Mouse (Mus musculus): ENCODE results near the gene Epha2.

Gene Epha2

GRCm38 (mm10) chr4:141301116-141301553, at the start of gene Epha2:
Gene Epha2, plus strand, starts transcription at chr4:141301240.
- DNase-seq (ENCODE audit: low spot score in 2 of 2) = peak; percentile 31 to 41

DNA sequence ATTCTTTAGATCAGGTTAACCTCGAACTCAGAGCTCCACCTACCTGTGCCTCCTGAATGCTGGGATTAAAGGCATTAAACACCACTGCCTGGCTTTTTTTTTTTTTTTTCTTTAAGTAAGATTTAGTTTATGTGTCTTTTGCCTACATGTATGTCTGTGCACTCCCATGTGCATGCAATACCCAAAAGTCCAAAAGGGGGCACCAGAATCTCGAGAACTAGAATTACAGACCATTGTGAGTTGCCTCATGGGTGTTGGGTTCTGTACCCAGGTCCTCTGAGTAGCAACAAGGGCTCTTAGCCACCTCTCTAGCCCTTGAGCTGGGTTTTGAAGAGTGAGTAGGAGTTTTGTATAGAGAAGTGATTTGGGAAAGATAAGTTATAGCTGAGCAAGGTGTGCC, 48.4 kb upstream of the Epha2 start:
- DNase-seq (ENCODE audit: low spot score in 2 of 2) = no peak

- DNase-seq (ENCODE audit: low spot score in 2 of 2) = no peak
These were observed 46.8 kb upstream of the Epha2 start for GRCm38 (mm10) chr4:141254234-141254633.

DNA sequence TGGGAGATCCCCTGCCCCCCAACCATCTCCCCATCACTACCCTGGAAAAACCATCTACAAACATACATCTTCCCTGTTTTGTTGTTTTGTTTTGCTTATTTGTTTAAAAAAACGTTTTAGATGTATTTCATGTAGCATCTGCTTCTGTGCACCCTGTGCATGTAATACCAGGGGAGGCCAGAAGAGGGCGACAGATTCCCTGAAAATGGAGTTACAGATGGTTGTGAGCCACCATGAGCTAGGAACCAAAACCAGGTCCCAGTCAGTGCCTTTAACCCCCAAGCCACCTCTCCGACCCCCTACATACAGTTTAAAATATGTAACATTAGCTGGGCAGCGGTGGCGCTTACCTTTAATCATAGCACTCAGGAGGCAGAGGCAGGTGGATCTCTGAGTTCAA, 43.6 kb upstream of the Epha2 start:
- no peak for DNase-seq (ENCODE audit: low spot score in 2 of 2)

DNA sequence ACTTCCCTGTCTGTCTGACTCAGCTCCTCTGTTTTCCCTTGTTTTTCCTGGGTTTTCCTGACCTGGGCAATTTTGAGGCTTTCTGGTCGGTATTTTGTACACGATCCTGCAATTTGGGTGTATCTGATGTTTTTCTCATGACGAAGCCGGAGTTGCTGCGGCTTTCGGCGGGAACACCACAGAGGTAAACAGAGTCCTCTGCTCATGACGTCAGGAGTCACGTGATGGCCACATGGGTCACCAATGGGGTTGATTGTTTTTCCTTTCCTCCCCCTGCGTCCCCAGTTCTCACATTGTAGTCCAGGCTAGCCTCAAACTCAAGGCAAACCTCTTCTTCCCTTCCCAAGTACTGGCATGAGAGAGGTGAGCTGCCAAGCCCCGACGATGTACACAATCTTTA, 41.6 kb upstream of the Epha2 start:
- no peak for DNase-seq (ENCODE audit: low spot score in 2 of 2)

GRCm38 (mm10) chr4:141260007-141260723, 40.9 kb upstream of the Epha2 start:
- no peak for DNase-seq (ENCODE audit: low spot score in 2 of 2)

- no peak for DNase-seq (ENCODE audit: low spot score in 2 of 2)
These were observed 38.0 kb upstream of the Epha2 start for GRCm38 (mm10) chr4:141262906-141263637.

- DNase-seq (ENCODE audit: low spot score in 2 of 2) = no peak
These were observed 34.9 kb upstream of the Epha2 start for GRCm38 (mm10) chr4:141265979-141266637.

DNA sequence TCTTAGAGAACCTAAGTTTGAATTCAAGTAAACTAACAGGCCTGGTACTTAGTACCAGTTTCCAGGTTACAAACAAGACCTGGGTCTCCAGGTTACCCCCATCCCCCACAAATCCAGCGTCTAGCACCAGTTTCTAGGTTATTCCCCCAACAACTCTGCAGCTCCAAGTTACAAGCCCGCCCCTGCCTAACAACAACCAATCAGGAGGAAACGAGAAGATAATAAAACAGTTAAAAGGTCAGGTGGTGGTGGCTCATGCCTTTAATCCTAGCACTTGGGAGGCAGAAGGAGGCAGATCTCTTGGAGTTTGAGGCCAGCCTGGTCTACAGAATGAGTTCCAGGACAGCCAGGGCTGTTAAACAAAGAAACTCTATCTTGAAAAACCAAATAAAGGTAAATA, 33.8 kb upstream of the Epha2 start:
- no peak for DNase-seq (ENCODE audit: low spot score in 2 of 2)

DNA sequence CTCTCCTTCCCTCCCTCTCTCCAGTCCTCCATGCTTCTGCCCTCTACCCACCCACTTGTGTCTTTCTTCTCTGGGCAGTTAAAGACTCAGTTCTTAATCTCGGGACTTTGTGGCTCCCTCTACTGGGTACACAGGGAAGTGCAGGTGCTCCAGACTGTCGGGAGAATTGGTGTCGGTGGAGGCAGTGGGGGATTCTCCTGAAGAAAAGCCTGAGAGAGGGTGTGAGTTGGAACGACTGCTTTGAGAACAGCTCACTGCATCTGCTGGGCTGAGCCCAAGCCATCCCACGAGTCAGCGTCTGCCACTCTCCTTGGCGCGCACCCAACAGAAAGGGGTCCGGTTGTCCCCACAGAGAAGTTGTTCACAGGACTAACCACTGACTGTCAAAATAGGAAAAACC, 33.2 kb upstream of the Epha2 start:
- DNase-seq (ENCODE audit: low spot score in 2 of 2) = peak in 1 of 2 experiments; percentile 37

DNA sequence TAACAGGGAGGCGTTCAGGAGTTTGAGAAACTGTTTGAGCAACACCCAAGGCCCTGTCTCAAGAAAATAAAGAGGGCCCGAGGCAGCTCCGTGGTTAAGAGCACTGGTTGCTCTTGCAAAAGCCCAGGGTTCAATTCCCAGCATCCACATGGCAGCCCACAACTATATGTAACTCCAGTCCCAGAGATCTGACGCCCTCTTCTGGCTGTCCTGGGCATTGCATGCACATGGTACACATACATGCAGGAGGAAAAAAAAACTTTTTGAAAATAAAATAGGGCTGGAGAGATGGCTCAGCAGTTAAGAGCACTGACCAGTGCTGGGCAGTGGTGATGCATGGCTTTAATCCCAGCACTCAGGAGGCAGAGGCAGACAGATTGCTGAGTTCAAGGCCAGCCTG, 32.7 kb upstream of the Epha2 start:
- DNase-seq (ENCODE audit: low spot score in 2 of 2) = no peak

DNA sequence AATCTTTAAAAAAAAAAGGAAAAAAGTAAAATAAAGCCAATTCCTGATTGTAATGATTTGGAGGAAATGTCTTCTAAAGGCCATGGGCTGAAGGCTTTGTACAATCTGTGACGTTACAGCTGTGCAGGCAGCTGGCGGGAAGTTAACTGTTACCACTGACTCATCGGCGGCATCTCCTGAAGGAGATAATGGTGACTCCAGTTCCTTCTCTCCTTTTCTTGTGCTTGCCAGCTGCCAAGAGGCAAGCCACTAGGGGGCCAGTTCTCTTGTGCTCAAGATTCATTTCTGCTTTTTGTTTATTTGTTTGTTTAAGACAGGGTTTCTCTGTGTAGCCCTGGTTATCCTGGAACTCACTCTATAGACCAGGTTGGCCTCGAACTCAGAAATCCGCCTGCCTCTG, 32.0 kb upstream of the Epha2 start:
- DNase-seq (ENCODE audit: low spot score in 2 of 2) = no peak

- no peak for DNase-seq (ENCODE audit: low spot score in 2 of 2)
These were observed 30.7 kb upstream of the Epha2 start for GRCm38 (mm10) chr4:141270201-141270940.

GRCm38 (mm10) chr4:141271228-141271627, 29.8 kb upstream of the Epha2 start:
- DNase-seq (ENCODE audit: low spot score in 2 of 2) = no peak

DNA sequence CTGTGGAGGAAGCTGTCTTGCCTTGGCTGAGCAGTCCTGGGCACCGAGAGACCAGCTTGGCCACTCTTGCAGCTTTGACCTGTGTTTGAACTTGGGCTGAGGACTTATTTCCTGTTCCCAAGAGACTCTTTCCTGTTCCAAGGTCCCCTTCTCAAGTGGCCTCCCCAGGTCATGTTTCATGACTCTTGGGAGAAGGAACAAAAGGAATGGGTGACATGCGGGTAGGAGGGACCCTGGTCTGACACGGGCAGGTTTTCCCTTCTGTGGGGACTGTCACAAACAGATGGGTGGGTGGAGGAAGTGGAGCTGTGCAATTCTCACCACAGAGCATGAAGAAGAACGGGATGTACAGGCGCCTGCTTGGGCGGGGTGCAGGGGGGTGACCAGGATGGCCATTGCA, 29.3 kb upstream of the Epha2 start:
- DNase-seq (ENCODE audit: low spot score in 2 of 2) = no peak

- no peak for DNase-seq (ENCODE audit: low spot score in 2 of 2)
These were observed 28.2 kb upstream of the Epha2 start for GRCm38 (mm10) chr4:141272878-141273277.

GRCm38 (mm10) chr4:141273296-141273695, 27.7 kb upstream of the Epha2 start:
- peak; percentile 59 to 75 for DNase-seq (ENCODE audit: low spot score in 2 of 2)

- DNase-seq (ENCODE audit: low spot score in 2 of 2) = no peak
These were observed 26.3 kb upstream of the Epha2 start for GRCm38 (mm10) chr4:141274485-141275341.

DNA sequence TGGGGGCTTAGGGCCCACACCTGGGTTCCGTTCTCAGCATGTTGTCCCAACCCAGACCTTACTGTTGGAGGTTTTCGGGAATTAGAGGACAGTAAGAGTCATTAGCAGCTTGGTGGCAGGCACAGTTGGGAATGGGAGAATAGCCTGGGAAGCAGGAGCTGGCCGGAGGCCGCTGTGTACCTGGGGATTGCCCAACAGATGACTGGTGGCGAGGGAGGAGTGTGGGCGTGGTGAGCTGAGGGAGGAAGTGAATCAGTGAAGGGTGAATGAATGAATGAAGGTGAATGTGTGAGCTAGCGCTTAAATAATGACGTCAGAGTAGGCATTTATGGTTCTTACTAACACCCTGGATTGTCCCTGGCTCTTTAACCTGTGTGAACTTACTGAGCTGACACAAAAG, 23.9 kb upstream of the Epha2 start:
- DNase-seq (ENCODE audit: low spot score in 2 of 2) = no peak

DNA sequence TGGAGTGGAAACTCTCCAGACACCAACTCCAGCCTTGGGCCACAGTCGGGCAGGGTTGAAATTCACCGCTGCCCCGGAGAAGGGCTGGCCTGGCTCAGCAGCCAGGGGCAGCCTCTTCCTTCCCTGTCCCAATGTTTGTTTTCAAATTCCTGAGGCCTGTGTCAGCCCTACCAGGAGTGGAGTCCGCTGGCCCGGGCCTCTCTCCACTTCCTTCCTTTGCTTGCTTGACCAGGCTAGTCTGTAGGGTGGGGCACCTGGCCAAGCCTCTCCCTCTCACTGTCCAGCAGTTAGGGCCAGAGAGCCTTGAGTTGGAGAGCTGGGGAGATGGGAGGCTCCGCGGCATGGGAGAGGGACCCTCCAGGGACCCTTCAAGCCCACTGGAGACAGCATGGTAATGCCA, 22.9 kb upstream of the Epha2 start:
- DNase-seq (ENCODE audit: low spot score in 2 of 2) = no peak

DNA sequence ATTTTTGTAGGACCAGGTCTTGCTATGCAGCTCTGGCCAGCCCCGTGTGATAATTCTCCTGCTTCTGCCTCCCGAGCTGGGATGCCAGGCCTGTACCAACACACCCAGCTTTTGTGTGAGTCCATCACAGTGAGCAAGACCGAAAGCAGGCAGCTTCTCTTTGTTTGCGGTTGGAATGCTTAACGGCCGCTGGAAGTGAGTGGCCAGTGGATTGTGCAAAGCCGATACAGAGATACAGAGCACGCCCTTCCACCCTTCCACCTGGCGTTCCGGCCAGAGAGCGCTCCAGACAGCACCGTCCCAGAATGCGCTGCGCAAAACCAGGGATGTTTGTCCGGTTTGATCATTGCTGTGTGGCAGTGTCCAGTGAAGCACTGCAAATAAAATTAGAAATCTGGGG, 21.7 kb upstream of the Epha2 start:
- DNase-seq (ENCODE audit: low spot score in 2 of 2) = no peak

Measured in spleen, postnatal 14 days (tissue).